12 mouse cellular contexts compared by ENCODE assay signal in the genomic region with DNA sequence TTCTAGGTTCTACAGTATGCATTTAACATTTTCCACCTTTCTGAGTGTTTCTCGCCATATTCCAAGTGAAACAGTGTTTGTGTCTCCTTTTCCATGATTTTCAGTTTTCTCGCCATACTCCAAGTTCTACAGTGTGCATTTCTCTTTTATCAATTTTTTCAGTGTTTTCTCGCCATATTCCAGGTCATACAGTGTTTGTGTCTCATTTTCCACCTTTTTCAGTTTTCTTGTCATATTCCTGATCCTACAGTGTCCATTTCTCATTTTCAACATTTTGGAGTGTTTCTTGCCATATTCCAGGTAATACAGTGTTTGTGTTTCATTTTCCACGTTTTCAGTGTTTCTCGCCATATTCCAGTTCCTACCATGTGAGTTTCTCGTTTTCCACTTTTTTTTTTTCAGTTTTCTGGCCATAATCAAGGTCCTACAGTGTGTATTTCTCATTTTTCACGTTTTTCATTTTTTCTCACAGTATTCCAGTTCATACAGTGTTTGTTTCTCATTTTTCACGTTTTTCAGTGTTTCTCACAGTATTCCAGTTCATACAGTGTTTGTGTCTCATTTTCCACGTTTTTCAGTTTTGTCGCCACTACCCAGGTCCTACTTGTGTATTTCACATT.
A peak's percentile ranks its signal among the peaks of the same experiment; 100 is the strongest.
DNase-seq lines count a peak whose midpoint lies in the region; ATAC-seq and TF ChIP-seq lines count a peak whose summit lies in the region.
"Had no signal": no experiment of that assay in that cellular context is flagged by ENCODE, and none has a peak within 500 bp of the region (broad histone marks: within the 10 kb centered on the region; RNA-seq: fewer than 3 reads in every experiment).

No protein-coding gene starts in this region.

- no peak overlapping the region for H3K27ac ChIP-seq in hindbrain, embryonic 13.5 days
- no peak overlapping the region for H3K27ac ChIP-seq in hindbrain, embryonic 14.5 days
- no peak overlapping the region for H3K27ac ChIP-seq in midbrain, embryonic 14.5 days (replicated peaks; ENCODE audit: low read depth, low read length)
- no peak overlapping the region for H3K27ac ChIP-seq in midbrain, embryonic 16.5 days (ENCODE audit: low read length)
- H3K27ac ChIP-seq in midbrain, postnatal 0 days (ENCODE audit: low read depth, low read length): no peak overlapping the region
- H3K27ac ChIP-seq: gastrocnemius, adult 2 months; left cerebral cortex, adult 2 months; neural tube, embryonic 12.5 days had no signal

- no peak overlapping the region for H3K4me2 ChIP-seq in hindbrain, embryonic 13.5 days
- no peak overlapping the region for H3K4me2 ChIP-seq in hindbrain, embryonic 14.5 days (replicated peaks)
- no peak overlapping the region for H3K4me2 ChIP-seq in midbrain, embryonic 14.5 days (ENCODE audit: low read length)
- H3K4me2 ChIP-seq in midbrain, embryonic 16.5 days (ENCODE audit: low read length): no peak overlapping the region
- no peak overlapping the region for H3K4me2 ChIP-seq in midbrain, postnatal 0 days (ENCODE audit: low read depth, low read length, poor library complexity, severe bottlenecking)
- H3K4me2 ChIP-seq: neural tube, embryonic 12.5 days had no signal

- no peaks in the 10 kb centered on the region for H3K36me3 ChIP-seq in hindbrain, embryonic 13.5 days
- no peaks in the 10 kb centered on the region for H3K36me3 ChIP-seq in hindbrain, embryonic 14.5 days (replicated peaks; ENCODE audit: control insufficient read depth, insufficient read depth)
- H3K36me3 ChIP-seq in midbrain, embryonic 14.5 days (ENCODE audit: control insufficient read depth, insufficient read depth, low read length): no peaks in the 10 kb centered on the region
- H3K36me3 ChIP-seq in midbrain, embryonic 16.5 days (ENCODE audit: control insufficient read depth, insufficient read depth, low read length): no peaks in the 10 kb centered on the region
- H3K36me3 ChIP-seq in midbrain, postnatal 0 days (ENCODE audit: insufficient read depth, low read length): no peaks in the 10 kb centered on the region
- H3K36me3 ChIP-seq: neural tube, embryonic 12.5 days had no signal

- ATAC-seq in hindbrain, embryonic 13.5 days (ENCODE audit: low FRiP score): 0 out of 2 replicates have a peak, but pooled peaks have one; percentile 52
- no peak for ATAC-seq in hindbrain, embryonic 14.5 days (ENCODE audit: low FRiP score)
- peak; percentile 62; the same call in 1 of the 2 replicates for ATAC-seq in midbrain, embryonic 14.5 days (ENCODE audit: low FRiP score, low TSS enrichment)
- ATAC-seq in midbrain, embryonic 16.5 days: no peak
- ATAC-seq in midbrain, postnatal 0 days (ENCODE audit: low FRiP score): no peak

- TF ChIP-seq CTCF in midbrain, postnatal 0 days (IDR thresholded peaks at IDR 0.05): no peak

- no peak overlapping the region for H3K9ac ChIP-seq in hindbrain, embryonic 13.5 days
- no peak overlapping the region for H3K9ac ChIP-seq in hindbrain, embryonic 14.5 days
- H3K9ac ChIP-seq in midbrain, embryonic 14.5 days (replicated peaks; ENCODE audit: low read length): no peak overlapping the region
- no peak overlapping the region for H3K9ac ChIP-seq in midbrain, embryonic 16.5 days (ENCODE audit: low read depth, low read length)
- no peak overlapping the region for H3K9ac ChIP-seq in midbrain, postnatal 0 days (replicated peaks; ENCODE audit: low read length, poor library complexity, severe bottlenecking)
- H3K9ac ChIP-seq: neural tube, embryonic 12.5 days had no signal

- H3K9me3 ChIP-seq in hindbrain, embryonic 13.5 days: peaks cover 58% of the 10 kb centered on the region
- H3K9me3 ChIP-seq in hindbrain, embryonic 14.5 days (ENCODE audit: control insufficient read depth, low read length): peaks cover 62% of the 10 kb centered on the region
- peaks cover 47% of the 10 kb centered on the region for H3K9me3 ChIP-seq in midbrain, embryonic 14.5 days (ENCODE audit: control insufficient read depth, low read length)
- H3K9me3 ChIP-seq in midbrain, embryonic 16.5 days (replicated peaks; ENCODE audit: control insufficient read depth, low read length, poor library complexity, severe bottlenecking): peaks cover 42% of the 10 kb centered on the region
- peaks cover 39% of the 10 kb centered on the region for H3K9me3 ChIP-seq in midbrain, postnatal 0 days (ENCODE audit: low read length)

- peak; percentile 13 for DNase-seq in embryo, embryonic 10 days (ENCODE audit: low spot score)
- no peak for DNase-seq in embryo, embryonic 9.5 days (ENCODE audit: extremely low spot score)
- DNase-seq in hindbrain, embryonic 14.5 days (ENCODE audit: low spot score): no peak
- DNase-seq in midbrain, embryonic 14.5 days: no peak
- peak; percentile 3 for DNase-seq in midbrain, postnatal 0 days (ENCODE audit: low spot score)
- no peak for DNase-seq in gastrocnemius, postnatal 25 days
- DNase-seq: gastrocnemius, adult 2 months; right cerebral cortex, postnatal 25 days had no signal

- H3K27me3 ChIP-seq in hindbrain, embryonic 13.5 days: no peaks in the 10 kb centered on the region
- H3K27me3 ChIP-seq in hindbrain, embryonic 14.5 days (ENCODE audit: control insufficient read depth, insufficient read depth, low read length): no peaks in the 10 kb centered on the region
- H3K27me3 ChIP-seq in midbrain, embryonic 14.5 days (ENCODE audit: control insufficient read depth, insufficient read depth, low read length): no peaks in the 10 kb centered on the region
- H3K27me3 ChIP-seq in midbrain, embryonic 16.5 days (ENCODE audit: control insufficient read depth, insufficient read depth, low read depth, low read length): no peaks in the 10 kb centered on the region
- no peaks in the 10 kb centered on the region for H3K27me3 ChIP-seq in midbrain, postnatal 0 days (ENCODE audit: insufficient read depth, low read length)
- H3K27me3 ChIP-seq: neural tube, embryonic 12.5 days had no signal

- H3K4me3 ChIP-seq in hindbrain, embryonic 13.5 days: no peak overlapping the region
- H3K4me3 ChIP-seq in hindbrain, embryonic 14.5 days (replicated peaks; ENCODE audit: low read length): no peak overlapping the region
- H3K4me3 ChIP-seq in midbrain, embryonic 14.5 days (replicated peaks; ENCODE audit: low read depth, low read length): 0 out of 2 replicates have a peak overlapping the region, but pooled peaks have one; percentile 0
- no peak overlapping the region for H3K4me3 ChIP-seq in midbrain, embryonic 16.5 days (ENCODE audit: low read depth, low read length)
- H3K4me3 ChIP-seq in midbrain, postnatal 0 days (ENCODE audit: low read depth, low read length): no peak overlapping the region
- H3K4me3 ChIP-seq: gastrocnemius, adult 2 months; left cerebral cortex, adult 2 months; neural tube, embryonic 12.5 days had no signal

- WGBS in hindbrain, embryonic 13.5 days: 69% methylated on average over 10 of the region's 10 CpGs
- WGBS in hindbrain, embryonic 14.5 days: 72% methylated on average over 10 of the region's 10 CpGs
- 73% methylated on average over 10 of the region's 10 CpGs for WGBS in midbrain, embryonic 14.5 days
- WGBS in midbrain, embryonic 16.5 days: 72% methylated on average over 10 of the region's 10 CpGs
- WGBS in midbrain, postnatal 0 days: 73% methylated on average over 10 of the region's 10 CpGs

- H3K4me1 ChIP-seq in hindbrain, embryonic 13.5 days (replicated peaks): no peaks in the 10 kb centered on the region
- H3K4me1 ChIP-seq in hindbrain, embryonic 14.5 days (replicated peaks; ENCODE audit: control insufficient read depth, insufficient read depth, low read length): no peaks in the 10 kb centered on the region
- H3K4me1 ChIP-seq in midbrain, embryonic 14.5 days (ENCODE audit: control insufficient read depth, insufficient read depth, low read length): no peaks in the 10 kb centered on the region
- H3K4me1 ChIP-seq in midbrain, embryonic 16.5 days (ENCODE audit: control insufficient read depth, insufficient read depth, low read length): no peaks in the 10 kb centered on the region
- H3K4me1 ChIP-seq in midbrain, postnatal 0 days (ENCODE audit: insufficient read depth, low read length): no peaks in the 10 kb centered on the region
- H3K4me1 ChIP-seq: neural tube, embryonic 12.5 days had no signal

Comparison
In these comparisons a context has a peak if more than half of its experiments do, and no peak if none do; other contexts are left out.
1. DNase-seq: peak in embryo, embryonic 10 days (single experiment) and midbrain, postnatal 0 days (single experiment); none in embryo, embryonic 9.5 days (single experiment), hindbrain, embryonic 14.5 days (single experiment), midbrain, embryonic 14.5 days (single experiment) and gastrocnemius, postnatal 25 days (single experiment).
2. ATAC-seq: peak in hindbrain, embryonic 13.5 days (single experiment) and midbrain, embryonic 14.5 days (single experiment); none in hindbrain, embryonic 14.5 days (single experiment), midbrain, embryonic 16.5 days (single experiment) and midbrain, postnatal 0 days (single experiment).